Mouse (Mus musculus): ENCODE results near the gene Nol3.

Gene Nol3

DNA sequence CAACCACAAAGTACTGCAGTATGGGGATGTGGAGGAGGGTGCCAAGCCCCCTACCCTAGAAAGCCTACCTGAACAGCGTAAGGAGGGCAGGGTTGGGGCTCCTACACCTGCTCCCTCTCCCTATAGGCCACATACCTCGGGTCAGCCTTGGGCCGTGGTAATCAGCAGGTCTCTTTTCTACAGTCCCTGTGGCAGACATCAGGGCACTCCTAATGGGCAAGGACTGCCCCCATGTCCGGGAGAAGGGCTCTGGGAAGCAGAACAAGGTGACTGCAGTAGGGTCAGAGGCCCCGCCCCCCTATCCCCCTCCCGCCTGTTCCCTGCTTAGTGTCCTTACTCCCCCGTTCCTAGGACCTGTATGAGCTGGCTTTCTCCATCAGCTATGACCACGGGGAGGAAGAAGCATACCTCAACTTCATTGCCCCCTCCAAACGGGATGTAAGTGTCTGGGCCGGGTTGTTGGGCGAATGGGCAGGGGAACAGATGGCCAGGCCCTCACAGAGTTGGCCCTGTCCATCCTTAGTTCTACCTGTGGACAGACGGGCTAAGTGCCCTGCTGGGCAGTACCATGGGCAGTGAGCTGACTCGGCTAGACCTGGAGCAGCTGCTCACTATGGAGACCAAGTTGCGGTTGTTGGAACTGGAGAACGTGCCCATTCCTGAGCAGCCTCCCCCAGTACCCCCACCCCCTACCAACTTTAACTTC lies 33.4 kb downstream of the Nol3 start:
- peak; percentile 93 to 95 for DNase-seq

DNA sequence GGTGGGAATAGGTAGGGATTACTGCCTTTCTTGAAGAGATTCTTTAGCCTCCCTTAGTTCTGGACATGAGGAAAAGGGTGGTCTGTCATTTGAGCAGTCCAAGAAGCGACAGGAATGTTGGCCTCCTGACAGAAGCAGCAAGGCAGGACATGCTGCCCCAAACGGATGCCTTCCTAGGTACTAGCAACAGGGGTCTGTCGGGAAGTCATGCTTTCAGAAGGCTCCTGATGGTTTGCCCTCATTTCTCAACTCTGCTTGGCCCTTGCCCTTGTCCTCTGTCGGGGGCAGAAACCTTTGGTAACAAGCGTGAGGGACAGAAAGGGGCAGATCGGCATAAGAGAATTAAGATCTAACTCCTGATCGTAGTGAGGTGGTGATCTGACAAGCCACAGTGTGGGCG lies 34.2 kb downstream of the Nol3 start:
- peak in 1 of 2 experiments; percentile 46 for DNase-seq

DNA sequence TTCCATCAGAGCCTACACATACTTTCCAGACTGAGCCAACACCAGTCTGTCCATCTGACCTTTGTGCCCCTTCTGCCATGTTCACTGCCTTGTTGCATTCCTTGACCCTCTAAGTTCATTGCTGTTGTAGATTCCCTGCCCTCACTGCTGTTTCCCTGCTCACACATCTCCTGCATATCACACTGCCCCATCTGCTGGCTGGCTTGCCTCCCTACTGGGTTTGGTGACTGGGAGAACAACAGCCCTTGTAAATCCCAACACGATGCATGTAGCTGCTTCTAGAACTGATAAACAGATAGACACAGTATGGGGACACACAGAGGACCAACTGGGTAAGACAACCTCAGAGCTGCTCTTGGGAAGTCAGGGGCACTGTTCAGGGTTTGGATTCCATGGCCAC lies 35.8 kb downstream of the Nol3 start:
- DNase-seq = no peak

DNA sequence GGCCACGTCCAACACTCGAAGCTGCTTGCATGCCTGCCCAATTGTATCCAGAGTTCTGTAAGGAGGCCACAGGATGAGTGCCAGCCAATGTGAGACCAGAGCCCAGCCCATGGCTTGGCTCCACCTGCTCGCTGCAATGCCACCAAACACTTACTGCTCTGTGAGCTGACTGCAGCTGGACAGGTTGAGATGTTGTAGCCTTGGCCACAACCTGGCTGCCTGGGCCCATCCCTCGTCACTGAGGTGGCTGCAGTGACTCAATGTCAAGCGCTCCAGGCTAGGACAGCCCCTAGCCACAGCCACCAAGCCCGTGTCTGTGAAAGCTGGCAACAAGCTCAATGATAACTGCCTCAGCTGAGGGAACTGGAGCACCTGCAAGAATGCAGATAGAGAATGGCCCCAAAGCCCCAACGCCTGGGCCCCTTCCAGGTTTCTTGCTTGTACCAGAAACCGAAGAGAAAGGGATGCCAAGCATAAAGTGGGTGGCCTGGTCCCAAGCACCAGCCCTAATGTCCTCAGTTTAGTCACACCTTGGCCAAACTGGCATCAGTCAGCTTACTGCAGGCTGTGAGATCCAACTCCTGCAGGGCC lies 37.0 kb downstream of the Nol3 start:
- peak in 1 of 2 experiments; percentile 46 for DNase-seq

DNA sequence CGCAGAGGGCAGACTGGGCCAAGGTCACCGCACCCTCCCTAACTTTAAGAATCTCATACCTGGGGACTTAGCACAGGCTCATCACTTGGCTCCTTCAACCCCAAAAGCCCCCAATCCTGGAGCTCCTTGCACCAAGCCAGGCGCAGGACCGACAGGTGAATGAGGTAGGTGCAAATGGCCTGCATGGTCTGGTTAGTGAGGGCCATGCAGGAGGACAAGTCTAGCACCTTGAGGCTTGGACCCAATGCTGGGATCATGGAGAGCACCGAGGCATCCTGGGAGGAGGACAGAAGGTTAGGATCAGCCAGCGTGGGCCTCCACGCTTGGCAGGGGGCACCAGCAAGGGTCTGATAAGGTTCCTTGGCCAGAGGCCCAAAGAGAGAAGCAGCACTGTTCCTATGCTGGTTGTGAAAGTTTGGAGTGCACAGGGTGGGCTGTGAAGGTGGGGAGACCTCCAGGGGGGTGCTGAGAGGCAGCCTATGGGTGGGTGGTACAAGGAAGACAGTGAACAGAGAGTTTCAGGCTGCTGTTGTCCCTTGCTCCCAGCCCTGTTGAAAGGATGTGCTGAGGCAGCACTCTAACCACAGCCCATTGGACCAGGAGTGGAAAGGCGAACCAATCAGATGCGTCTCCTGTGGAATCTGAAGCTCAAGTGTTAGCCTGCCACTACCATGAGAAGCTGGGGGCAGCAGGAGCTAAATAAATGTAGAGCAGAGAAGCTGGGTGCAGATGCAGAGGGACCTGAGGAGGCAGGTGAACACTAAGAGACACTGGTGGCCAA lies 37.9 kb downstream of the Nol3 start:
- no peak for DNase-seq

DNA sequence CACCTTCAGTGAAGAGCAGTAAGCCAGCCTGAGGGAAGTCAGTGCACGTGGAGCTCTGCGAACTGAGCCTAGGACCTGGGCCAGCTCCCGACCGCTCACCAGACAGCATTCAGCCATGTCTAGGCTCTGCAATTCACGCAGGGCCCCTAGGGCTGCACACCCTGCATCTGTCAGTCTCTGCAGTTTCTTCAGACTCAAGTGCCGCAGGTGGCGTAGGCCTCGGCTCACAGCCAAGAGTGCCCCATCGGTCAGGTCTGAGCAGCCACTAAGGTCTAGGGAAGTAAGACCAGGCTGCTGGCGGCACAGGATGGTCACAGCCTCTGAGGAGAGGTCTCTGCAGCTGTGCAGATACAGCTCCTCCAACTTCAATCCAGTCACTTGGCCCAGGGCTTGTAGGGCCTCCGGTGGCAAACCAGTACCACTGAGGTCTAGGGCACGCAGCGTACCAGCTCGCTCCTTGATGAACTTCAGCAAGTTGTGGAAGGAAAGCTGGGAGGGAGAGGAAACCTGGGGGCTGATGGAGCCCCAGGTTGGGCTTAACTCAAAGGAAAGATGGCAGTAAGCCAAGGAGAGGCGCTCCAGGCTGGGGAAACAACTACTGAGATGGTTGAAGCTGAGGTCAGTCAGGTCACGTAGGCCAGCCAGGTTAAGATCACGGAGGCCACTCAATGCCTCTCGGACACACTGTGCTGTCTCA lies 39.3 kb downstream of the Nol3 start:
- DNase-seq = peak; percentile 52 to 57

DNA sequence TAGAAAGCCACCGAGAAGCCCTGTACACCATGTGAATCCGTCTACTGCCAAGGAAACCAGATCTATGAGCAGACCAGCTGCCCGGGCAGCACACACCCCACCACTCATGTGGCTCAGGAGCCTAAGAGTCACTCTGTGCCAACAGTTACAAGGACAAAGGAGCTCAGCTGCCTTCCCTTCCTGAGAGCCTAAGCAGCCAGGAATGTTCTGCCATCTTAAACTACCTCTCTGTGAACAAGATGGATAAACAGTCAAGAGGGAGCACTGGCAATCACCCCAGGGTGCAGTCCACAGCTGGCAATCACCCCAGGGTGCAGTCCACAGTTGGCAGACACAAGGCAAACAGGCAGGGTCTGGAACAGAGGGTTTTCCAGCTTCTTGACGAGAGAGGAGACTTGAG lies 42.0 kb downstream of the Nol3 start:
- DNase-seq = no peak

DNA sequence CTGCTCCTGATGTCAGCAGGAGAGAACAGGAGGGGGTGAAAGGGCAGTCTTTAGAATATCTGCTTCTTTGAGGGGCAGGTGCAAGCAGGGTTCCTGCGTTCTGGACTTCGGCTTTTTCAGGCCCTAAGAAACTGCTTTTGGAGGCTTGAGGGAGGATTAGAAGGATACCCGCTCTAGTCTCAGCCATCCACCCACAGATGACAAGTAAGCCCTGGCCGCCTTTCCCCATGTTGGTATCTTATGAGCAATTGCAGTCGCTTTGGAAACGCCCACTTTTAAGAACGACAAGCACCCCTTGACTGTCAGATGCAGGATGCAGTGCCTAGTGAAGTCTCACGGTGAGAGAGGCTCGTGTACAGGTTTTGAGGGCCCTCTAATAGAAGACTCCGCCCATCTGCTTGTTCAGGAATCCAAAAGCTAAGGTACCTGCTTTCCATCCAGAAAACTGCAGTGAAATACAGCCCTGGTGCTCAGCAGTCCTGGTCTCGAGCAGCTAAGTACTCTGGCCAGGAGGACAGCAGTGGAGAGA lies 42.8 kb downstream of the Nol3 start:
- DNase-seq = no peak

DNA sequence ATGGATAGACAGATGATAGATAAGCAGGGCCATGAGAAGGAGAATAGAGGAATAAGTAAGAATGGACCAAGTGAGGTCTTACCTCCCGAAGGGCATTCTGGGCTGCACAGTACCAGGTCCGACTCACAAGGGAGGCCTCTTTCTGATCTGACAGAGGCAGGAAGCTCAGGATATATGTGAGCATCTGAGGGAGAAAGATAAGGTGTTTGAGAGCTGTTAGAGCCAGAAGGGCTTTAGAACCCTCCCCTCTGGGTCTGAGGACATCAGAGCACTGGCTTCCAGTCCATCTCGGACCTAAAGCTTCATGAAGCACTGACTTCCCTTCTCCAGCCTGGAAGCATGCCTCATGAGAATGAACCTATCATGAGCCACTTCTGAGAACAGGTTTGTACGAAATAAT lies 47.2 kb downstream of the Nol3 start:
- DNase-seq = no peak

DNA sequence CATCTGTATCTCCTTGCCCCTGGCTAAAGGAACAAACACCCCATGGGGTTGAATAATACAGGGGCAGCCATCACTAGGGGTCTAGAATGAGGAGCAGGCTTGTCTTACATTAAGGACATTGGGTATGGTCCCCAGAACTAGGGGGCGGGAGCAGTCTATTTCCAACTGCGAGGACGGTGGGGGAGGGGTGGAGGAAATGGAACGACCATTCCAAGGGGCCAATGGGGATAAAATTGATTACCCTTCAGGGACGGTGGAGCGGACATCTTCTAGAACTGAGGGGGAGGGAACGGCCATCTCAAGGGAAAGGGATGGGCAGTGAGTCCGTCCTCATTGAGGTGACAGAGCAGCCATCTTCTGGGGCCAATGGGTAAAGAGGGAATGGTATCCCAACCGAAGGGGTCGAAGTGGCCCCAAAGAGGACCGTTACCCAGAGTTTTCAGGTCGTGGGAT lies 49.7 kb downstream of the Nol3 start:
- DNase-seq = no peak

DNA sequence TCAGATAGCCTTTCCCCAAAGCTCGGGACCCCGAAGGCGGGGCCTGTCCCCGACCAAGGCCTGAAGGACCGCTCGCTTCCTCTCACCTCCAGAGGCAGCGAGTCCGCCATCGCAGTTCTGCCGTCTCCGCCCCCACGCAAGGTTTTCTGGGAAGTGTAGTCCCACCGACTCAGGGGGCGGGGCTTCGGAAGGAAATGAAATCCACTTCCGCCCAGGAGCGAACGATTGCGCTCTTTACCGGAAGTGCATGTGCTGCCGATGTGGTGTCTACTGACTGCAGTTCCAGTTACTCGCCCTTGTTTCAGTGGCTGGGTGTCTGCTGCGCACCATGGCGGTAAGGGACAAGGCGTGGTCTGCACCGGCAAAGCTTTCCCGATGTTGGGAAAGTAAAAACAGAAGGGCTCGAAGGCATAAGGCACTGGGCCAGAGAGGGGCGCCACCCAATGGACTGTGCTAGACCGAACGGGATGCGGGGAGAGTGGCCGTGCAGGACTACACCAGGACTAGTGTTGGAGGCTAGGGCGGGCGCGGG lies 50.3 kb downstream of the Nol3 start, which contains the start of the genes Lrrc29 and Tmem208:
Gene Lrrc29 (minus strand): TSS at position 138 of the 532 bp plus-strand sequence.
Gene Tmem208 (plus strand): TSS at position 214 of the 532 bp plus-strand sequence.
- peak; percentile 97 to 98 for DNase-seq

DNA sequence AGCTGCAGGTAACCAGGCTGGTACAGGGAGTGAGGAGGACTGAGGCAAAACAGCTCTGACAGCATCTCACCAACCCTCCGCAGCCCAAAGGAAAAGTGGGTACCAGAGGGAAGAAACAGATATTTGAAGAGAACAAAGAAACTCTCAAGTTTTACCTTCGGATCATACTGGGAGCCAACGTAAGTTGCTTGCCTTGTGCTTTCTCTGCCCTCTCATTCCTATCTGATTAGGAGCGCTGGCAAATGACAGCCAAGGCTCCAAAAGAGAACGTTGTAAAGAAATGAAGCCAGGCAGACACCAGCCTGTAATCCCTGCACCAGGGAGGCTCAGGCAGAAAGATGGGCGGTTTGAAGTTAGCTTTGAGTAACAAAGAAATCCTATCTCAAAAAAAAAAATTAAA lies 51.0 kb downstream of the Nol3 start:
- no peak for DNase-seq

DNA sequence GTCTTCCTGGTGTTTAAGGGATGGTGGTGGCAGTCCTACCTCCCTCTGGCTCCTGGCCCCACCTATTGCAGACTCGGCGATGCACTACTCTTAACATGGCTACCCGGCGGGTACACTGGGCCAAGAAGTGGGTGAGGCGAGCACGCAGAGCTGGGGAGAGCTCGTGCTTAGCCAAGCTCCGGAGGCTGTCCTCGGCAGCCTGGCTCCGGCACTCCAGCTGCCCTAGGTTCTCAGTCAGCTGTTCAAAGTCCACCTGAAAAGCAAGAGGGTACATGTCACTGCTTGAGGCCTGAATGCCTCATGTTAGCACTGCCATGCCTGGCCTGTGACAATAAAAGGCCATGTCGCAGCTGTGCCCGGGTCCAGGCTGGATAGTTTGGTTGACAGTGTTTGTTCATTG lies 54.4 kb downstream of the Nol3 start:
- no peak for DNase-seq

DNA sequence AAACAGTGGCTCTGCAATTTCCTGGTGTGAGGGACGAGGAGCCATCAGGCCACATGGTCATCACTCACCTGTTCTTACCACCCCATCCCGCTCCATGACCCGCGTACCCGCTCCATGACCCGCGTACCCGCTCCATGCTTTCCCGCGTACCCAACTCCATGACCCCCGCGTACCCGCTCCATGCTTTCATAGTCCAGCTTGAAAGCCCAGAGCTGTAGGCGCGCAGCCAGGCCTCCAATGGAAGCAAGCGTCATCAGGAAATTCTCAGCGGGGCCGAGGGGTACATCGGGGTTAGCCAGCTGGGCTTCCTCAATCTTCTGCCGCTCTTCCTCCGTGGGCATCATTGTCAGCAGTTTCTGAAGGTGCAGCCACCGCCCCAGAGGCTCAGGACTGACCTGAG lies 55.5 kb downstream of the Nol3 start:
- no peak for DNase-seq

All from cerebellum, postnatal 36 days (tissue).